Mouse (Mus musculus) ES-E14 (cell line): ENCODE measurements at regions not wholly inside any gene's neighbourhood (a gene's known extent, or its start where the extent isn't known, plus 50 kb on each side); places are given as distances from the start of the nearest gene placed in this dataset.

ENCODE experiments used
- DNase-seq: peaks from one replicate; pipeline ENCODE4 v3.0.0-alpha.2; 2013; ENCODE audit warnings: low read depth, low spot score
- H3K27ac ChIP-seq: 2 replicates; pipeline ENCODE4 v1.5.1; 2012; ENCODE audit warnings: low read depth, mild to moderate bottlenecking, low read length, moderate library complexity, mixed read lengths; ENCODE audit not compliant: poor library complexity, insufficient read depth, severe bottlenecking
- H3K36me3 ChIP-seq: 2 replicates; pipeline ENCODE4 v1.6.1; 2012; ENCODE audit warnings: mild to moderate bottlenecking, low read length, moderate library complexity, mixed read lengths; ENCODE audit not compliant: control insufficient read depth, poor library complexity, insufficient read depth, severe bottlenecking
- H3K4me1 ChIP-seq, 2 experiments: fragments of 150-350 bp in 1 of 2; sonication (generic) in 1 of 2; 2 replicates each; pipeline ENCODE4 v1.6.1; 2012; ENCODE audit warnings: low read length in 2 of 2, mild to moderate bottlenecking in 1 of 2, mixed read lengths in 1 of 2; ENCODE audit not compliant: control insufficient read depth in 2 of 2, insufficient read depth in 2 of 2, poor library complexity in 1 of 2
- H3K4me3 ChIP-seq, 2 experiments: fragments of 150-350 bp in 1 of 2; sonication (generic) in 1 of 2; 2 replicates each; pipeline ENCODE4 v1.5.1; 2012; ENCODE audit warnings: low read length in 2 of 2, low read depth in 1 of 2, mild to moderate bottlenecking in 1 of 2, mixed read lengths in 1 of 2; ENCODE audit not compliant: insufficient read depth in 1 of 2, poor library complexity in 1 of 2, severe bottlenecking in 1 of 2
- H3K9ac ChIP-seq: 2 replicates; pipeline ENCODE4 v1.6.1; 2012; ENCODE audit warnings: low read depth, mild to moderate bottlenecking, low read length, mixed read lengths; ENCODE audit not compliant: poor library complexity, insufficient read depth, severe bottlenecking
- H3K9me3 ChIP-seq: fragments of 150-350 bp; sonication (generic); 2 replicates; pipeline ENCODE4 v1.6.1; 2012; ENCODE audit warnings: low read depth, mild to moderate bottlenecking, low read length; ENCODE audit not compliant: control insufficient read depth, insufficient read depth
- CHD2 ChIP-seq: IDR thresholded peaks from 2 replicates; pipeline ENCODE4 v1.6.1; 2014; ENCODE audit warnings: mild to moderate bottlenecking, low read depth, low read length, inconsistent platforms
- HCFC1 ChIP-seq: IDR thresholded peaks from 2 replicates; pipeline ENCODE4 v1.6.1; 2012; ENCODE audit warnings: low read length, inconsistent platforms, borderline replicate concordance; ENCODE audit not compliant: insufficient read depth
- MAFK ChIP-seq: IDR thresholded peaks from 2 replicates; pipeline ENCODE4 v1.6.1; 2014; ENCODE audit warnings: mild to moderate bottlenecking, low read depth, low read length, inconsistent platforms; ENCODE audit not compliant: insufficient read depth
- ZC3H11A ChIP-seq: IDR thresholded peaks from 2 replicates; pipeline ENCODE4 v1.6.1; 2012; ENCODE audit warnings: low read depth, mild to moderate bottlenecking, inconsistent platforms, low read length, borderline replicate concordance
- ZNF384 ChIP-seq: IDR thresholded peaks from 2 replicates; pipeline ENCODE4 v1.6.1; 2012; ENCODE audit warnings: low read depth, low read length, inconsistent platforms
- in situ Hi-C, 2 experiments: fragments of 600-800 bp; cut with MboI; formaldehyde crosslinking; loops; one replicate each; pipeline ENCODE4 v1.15.1; 2025; ENCODE audit warnings: low sequenced_read_pairs in 2 of 2, inconsistent platforms in 1 of 2; ENCODE audit not compliant: unreplicated experiment in 2 of 2

GRCm38 (mm10) chr11:91524019-91524418 is 53.3 kb downstream of the Kif2b start:
- TF ChIP-seq CHD2 (no peak), MAFK (peak; percentile 81), HCFC1 (no peak), ZC3H11A (no peak), ZNF384 (no peak)
- in situ Hi-C loops: no loop called here
- no peaks in the 10 kb centered on the region for H3K4me1 ChIP-seq

GRCm38 (mm10) chr11:91479236-91479635 is 98.1 kb downstream of the Kif2b start:
- no peak for TF ChIP-seq CHD2
- TF ChIP-seq ZNF384: no peak
- TF ChIP-seq MAFK: no peak
- no peak for TF ChIP-seq ZC3H11A
- TF ChIP-seq HCFC1: no peak
- Histone ChIP-seq H3K9me3 (no peaks in the 10 kb centered on the region), H3K27ac (no peak overlapping the region), H3K4me3 (no peak overlapping the region), H3K36me3 (no peaks in the 10 kb centered on the region), H3K4me1 (no peaks in the 10 kb centered on the region), H3K9ac (no peak overlapping the region)
- DNase-seq: no peak
- in situ Hi-C loops: no loop called here

More at GRCm38 (mm10) chr11:91524019-91524418, 53.3 kb downstream of the Kif2b start:
- Histone ChIP-seq H3K36me3 (no peaks in the 10 kb centered on the region), H3K9ac (no peak overlapping the region), H3K4me3 (no peak overlapping the region), H3K27ac (no peak overlapping the region), H3K9me3 (no peaks in the 10 kb centered on the region)
- no peak for DNase-seq

- no peak for TF ChIP-seq ZNF384
- TF ChIP-seq HCFC1: no peak
- TF ChIP-seq MAFK: no peak
- TF ChIP-seq CHD2: no peak
- TF ChIP-seq ZC3H11A: no peak
- no peaks in the 10 kb centered on the region for H3K36me3 ChIP-seq
- no peak overlapping the region for H3K4me3 ChIP-seq
- no peak overlapping the region for H3K27ac ChIP-seq
- H3K9me3 ChIP-seq: no peaks in the 10 kb centered on the region
- no peaks in the 10 kb centered on the region for H3K4me1 ChIP-seq
- in situ Hi-C loops: no loop called here
- no peak for DNase-seq
- no peak overlapping the region for H3K9ac ChIP-seq
Observed at GRCm38 (mm10) chr11:91463578-91464401, 113.6 kb downstream of the Kif2b start.

DNA sequence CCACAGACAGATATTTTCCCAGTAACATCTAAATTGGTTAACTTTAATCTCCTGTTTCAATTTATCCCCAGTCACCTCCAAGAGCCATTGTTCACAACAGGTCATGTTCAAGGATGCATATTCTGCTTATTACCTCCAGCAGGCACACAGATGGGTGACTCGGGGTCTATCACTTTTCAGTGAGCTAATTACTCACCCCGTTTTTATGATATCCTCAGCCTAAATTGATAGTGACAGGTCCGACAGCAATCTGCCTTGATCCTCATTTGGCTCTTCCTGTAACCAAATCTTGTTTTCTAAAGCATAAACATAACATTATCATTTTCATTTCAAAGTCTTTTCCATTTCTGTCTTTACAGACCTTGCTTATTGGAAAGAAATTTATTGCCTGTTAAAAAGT is 115.4 kb downstream of the Kif2b start:
- no peak overlapping the region for H3K4me3 ChIP-seq
- H3K27ac ChIP-seq: no peak overlapping the region
- no peaks in the 10 kb centered on the region for H3K9me3 ChIP-seq
- no peak for DNase-seq
- no peaks in the 10 kb centered on the region for H3K4me1 ChIP-seq
- no peak for TF ChIP-seq ZNF384
- no peak for TF ChIP-seq HCFC1
- no peak for TF ChIP-seq ZC3H11A
- no peak for TF ChIP-seq MAFK
- no peak for TF ChIP-seq CHD2
- in situ Hi-C loops: no loop called here
- H3K9ac ChIP-seq: no peak overlapping the region
- H3K36me3 ChIP-seq: no peaks in the 10 kb centered on the region
